Mouse (Mus musculus) lung, postnatal 0 days (tissue): Measurements from ENCODE around the gene Rho. TPM values are rescaled to one million over a fixed set of nuclear protein-coding genes. Genes with fewer than 3 reads are reported as not detected.

Source experiments
- ATAC-seq: fragments of 200-750 bp; cut with Nextera tagmentation; 2 replicates; pipeline ENCODE4 v1.8.0; 2017; ENCODE audit warnings: moderate library complexity
- DNase-seq: peaks from one replicate; pipeline ENCODE4 v3.0.0-alpha.2; 2016; ENCODE audit warnings: low spot score
- H3K27ac ChIP-seq: fragments of 300-500 bp; sonication (generic); 2 replicates; pipeline ENCODE4 v1.5.1; 2014; ENCODE audit warnings: antibody characterized with exemption, mild to moderate bottlenecking, low read length, mixed read lengths
- H3K27me3 ChIP-seq: fragments of 300-500 bp; sonication (generic); replicated peaks from 2 replicates; pipeline ENCODE4 v1.6.1; 2014; ENCODE audit warnings: low read length, mixed read lengths; ENCODE audit not compliant: insufficient read depth
- H3K36me3 ChIP-seq: fragments of 300-500 bp; sonication (generic); 2 replicates; pipeline ENCODE4 v1.6.1; 2014; ENCODE audit warnings: low read length, mixed read lengths; ENCODE audit not compliant: insufficient read depth
- H3K4me1 ChIP-seq: fragments of 300-500 bp; sonication (generic); 2 replicates; pipeline ENCODE4 v1.6.1; 2014; ENCODE audit warnings: antibody characterized with exemption, low read depth, low read length, mixed read lengths; ENCODE audit not compliant: insufficient read depth
- H3K4me2 ChIP-seq: fragments of 300-500 bp; sonication (generic); replicated peaks from 2 replicates; pipeline ENCODE4 v1.6.1; 2014; ENCODE audit warnings: low read depth, mild to moderate bottlenecking, low read length, moderate library complexity, mixed read lengths
- H3K4me3 ChIP-seq: fragments of 300-500 bp; sonication (generic); 2 replicates; pipeline ENCODE4 v1.5.1; 2014; ENCODE audit warnings: low read depth, low read length
- H3K9ac ChIP-seq: fragments of 300-500 bp; sonication (generic); replicated peaks from 2 replicates; pipeline ENCODE4 v1.6.1; 2014; ENCODE audit warnings: low read depth, mild to moderate bottlenecking
- H3K9me3 ChIP-seq: fragments of 300-500 bp; sonication (generic); 2 replicates; pipeline ENCODE4 v1.6.1; 2016; ENCODE audit warnings: low read length, mixed read lengths
- CTCF ChIP-seq: IDR thresholded peaks from 2 replicates; pipeline ENCODE4 v1.5.1; 2016; ENCODE audit warnings: antibody characterized with exemption, mild to moderate bottlenecking
- EP300 ChIP-seq: IDR thresholded peaks from 2 replicates; pipeline ENCODE4 v1.6.1; 2016; ENCODE audit warnings: antibody characterized with exemption, mild to moderate bottlenecking, control low read depth
- WGBS: fragments of 180-500 bp; shearing (Covaris S2); extraction: QIAGEN DNeasy Blood & Tissue Kit; methylation state at CpG from one replicate; pipeline ENCODE4 v1.1.7; 2014; 5-methylcytosine and 5-hydroxymethylcytosine counted together
- polyA plus RNA-seq: library from polyadenylated mRNA; unstranded; fragments of >200 nt; fragmentation: Nextera tagmentation; extraction: Ambion mirVana; gene quantifications from 2 replicates; pipeline ENCODE4 v1.2.1, GENCODE M21; 2015

Rho gene
- polyA plus RNA-seq, 1 experiment from 2014 or later: 0.04 TPM

DNA sequence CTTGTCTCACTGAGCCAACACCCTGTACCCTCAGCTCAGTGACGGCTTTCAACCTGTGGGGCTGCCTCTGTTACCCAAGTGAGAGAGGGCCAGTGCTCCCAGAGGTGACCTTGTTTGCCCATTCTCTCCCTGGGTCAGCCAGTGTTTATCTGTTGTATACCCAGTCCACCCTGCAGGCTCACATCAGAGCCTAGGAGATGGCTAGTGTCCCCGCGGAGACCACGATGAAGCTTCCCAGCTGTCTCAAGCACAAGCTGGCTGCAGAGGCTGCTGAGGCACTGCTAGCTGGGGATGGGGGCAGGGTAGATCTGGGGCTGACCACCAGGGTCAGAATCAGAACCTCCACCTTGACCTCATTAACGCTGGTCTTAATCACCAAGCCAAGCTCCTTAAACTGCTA is 1.5 kb upstream of the Rho start:
- H3K4me3 ChIP-seq: no peak overlapping the region
- peak; percentile 21; the same call in 1 of the 2 replicates for ATAC-seq
- H3K27ac ChIP-seq: no peak overlapping the region
- H3K9me3 ChIP-seq: no peaks in the 10 kb centered on the region
- H3K4me1 ChIP-seq: peaks cover 4% of the 10 kb centered on the region; the same call in 1 of the 2 replicates
- no peak overlapping the region for H3K4me2 ChIP-seq
- no peak for TF ChIP-seq EP300
- no peak for TF ChIP-seq CTCF
- H3K36me3 ChIP-seq: no peaks in the 10 kb centered on the region
- DNase-seq: peak; percentile 44
- no peaks in the 10 kb centered on the region for H3K27me3 ChIP-seq
- H3K9ac ChIP-seq: no peak overlapping the region
- 38% methylated on average over 5 of the region's 5 CpGs for WGBS

GRCm38 (mm10) chr6:115932391-115932790 is 843 bp downstream of the Rho start:
- peak; percentile 36 for DNase-seq
- H3K9ac ChIP-seq: no peak overlapping the region
- no peaks in the 10 kb centered on the region for H3K36me3 ChIP-seq
- H3K27me3 ChIP-seq: no peaks in the 10 kb centered on the region
- H3K4me2 ChIP-seq: no peak overlapping the region
- WGBS: 71% methylated on average over 3 of the region's 3 CpGs
- no peak overlapping the region for H3K27ac ChIP-seq
- TF ChIP-seq CTCF: no peak
- TF ChIP-seq EP300: no peak
- ATAC-seq: no peak
- H3K4me3 ChIP-seq: no peak overlapping the region
- H3K9me3 ChIP-seq: no peaks in the 10 kb centered on the region
- H3K4me1 ChIP-seq: no peaks in the 10 kb centered on the region

DNA sequence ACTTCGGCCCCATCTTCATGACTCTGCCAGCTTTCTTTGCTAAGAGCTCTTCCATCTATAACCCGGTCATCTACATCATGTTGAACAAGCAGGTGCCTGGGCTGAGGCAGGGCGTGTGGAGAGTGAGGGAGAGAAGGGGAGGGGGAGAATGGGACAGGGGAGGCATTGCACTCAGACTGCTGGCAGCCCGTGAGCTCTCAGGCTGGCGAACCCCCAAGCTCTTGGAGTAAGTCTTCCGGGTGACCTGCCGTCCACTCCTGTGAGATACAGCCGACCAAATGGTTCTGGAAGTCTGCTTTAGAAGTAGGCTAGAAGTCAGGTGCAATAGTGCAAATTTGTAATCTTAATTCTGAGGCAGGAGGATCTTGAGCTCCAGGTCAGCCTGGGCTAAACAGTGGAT is 4.0 kb downstream of the Rho start:
- 69% methylated on average over 8 of the region's 8 CpGs for WGBS
- no peaks in the 10 kb centered on the region for H3K4me1 ChIP-seq
- H3K9me3 ChIP-seq: no peaks in the 10 kb centered on the region
- DNase-seq (no peak), ATAC-seq (no peak)
- H3K36me3 ChIP-seq: no peaks in the 10 kb centered on the region
- no peak overlapping the region for H3K4me2 ChIP-seq
- no peak overlapping the region for H3K27ac ChIP-seq
- TF ChIP-seq EP300 (no peak), CTCF (no peak)
- no peak overlapping the region for H3K4me3 ChIP-seq
- H3K27me3 ChIP-seq: no peaks in the 10 kb centered on the region
- no peak overlapping the region for H3K9ac ChIP-seq

DNA sequence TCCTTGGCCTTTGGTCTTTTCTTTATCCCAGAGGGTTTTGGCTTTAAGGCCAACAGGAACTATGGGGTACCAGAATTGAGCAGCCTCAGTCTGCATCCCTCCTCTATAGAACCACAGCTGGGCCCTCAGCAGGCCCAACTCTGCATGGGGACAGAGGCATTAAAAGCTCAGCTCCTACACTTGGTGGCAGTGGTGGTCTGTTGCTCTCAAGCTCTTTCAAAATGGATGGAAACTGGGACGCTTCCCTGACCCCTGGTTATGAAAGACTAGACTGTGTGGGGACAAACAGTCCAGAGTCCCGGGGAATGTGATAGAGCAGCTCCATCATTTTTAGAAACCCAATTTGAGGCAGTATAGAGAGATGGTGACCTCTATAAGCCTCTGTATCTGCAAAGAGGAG is 6.5 kb downstream of the Rho start:
- Histone ChIP-seq H3K27ac (no peak overlapping the region), H3K9me3 (no peaks in the 10 kb centered on the region), H3K36me3 (no peaks in the 10 kb centered on the region), H3K4me3 (no peak overlapping the region), H3K4me1 (no peaks in the 10 kb centered on the region), H3K4me2 (no peak overlapping the region), H3K9ac (no peak overlapping the region), H3K27me3 (no peaks in the 10 kb centered on the region)
- WGBS: 77% methylated on average over 2 of the region's 2 CpGs
- DNase-seq (no peak), ATAC-seq (no peak)
- TF ChIP-seq EP300 (no peak), CTCF (no peak)

DNA sequence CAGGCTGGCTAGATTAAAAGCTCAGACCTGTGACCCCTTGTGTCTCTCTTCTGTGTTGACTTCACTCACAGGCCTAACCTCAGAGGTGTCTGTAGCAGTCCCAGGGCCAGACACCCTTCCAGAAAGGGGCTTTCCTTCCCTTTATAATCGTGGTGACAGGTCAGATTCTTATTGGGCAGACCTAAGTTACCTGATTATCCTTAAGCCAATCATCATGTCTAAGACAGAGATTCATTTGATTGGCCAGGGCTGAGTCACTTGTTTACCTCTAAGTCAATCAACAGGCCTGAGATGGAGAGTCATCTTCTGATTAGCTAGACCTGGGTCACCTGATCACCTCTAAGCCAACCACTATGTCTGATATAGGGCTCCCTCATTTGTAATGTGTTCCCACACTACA is 7.2 kb downstream of the Rho start:
- H3K27me3 ChIP-seq: no peaks in the 10 kb centered on the region
- H3K4me1 ChIP-seq: no peaks in the 10 kb centered on the region; the same call in 1 of the 2 replicates
- DNase-seq (no peak), ATAC-seq (no peak)
- H3K9me3 ChIP-seq: no peaks in the 10 kb centered on the region
- no peak overlapping the region for H3K9ac ChIP-seq
- no peak overlapping the region for H3K27ac ChIP-seq
- TF ChIP-seq CTCF (no peak), EP300 (no peak)
- H3K4me3 ChIP-seq: no peak overlapping the region
- no peak overlapping the region for H3K4me2 ChIP-seq
- WGBS: 69% methylated on average over 1 of the region's 1 CpGs
- no peaks in the 10 kb centered on the region for H3K36me3 ChIP-seq

- H3K4me1 ChIP-seq: no peaks in the 10 kb centered on the region; the same call in 1 of the 2 replicates
- H3K36me3 ChIP-seq: no peaks in the 10 kb centered on the region
- no peaks in the 10 kb centered on the region for H3K9me3 ChIP-seq
- H3K27ac ChIP-seq: no peak overlapping the region
- H3K27me3 ChIP-seq: no peaks in the 10 kb centered on the region
- no peak overlapping the region for H3K4me2 ChIP-seq
- DNase-seq: no peak
- H3K4me3 ChIP-seq: no peak overlapping the region
- WGBS: 56% methylated on average over 1 of the region's 1 CpGs
- no peak overlapping the region for H3K9ac ChIP-seq
- ATAC-seq: no peak
- TF ChIP-seq CTCF: no peak
- no peak for TF ChIP-seq EP300
Observed at GRCm38 (mm10) chr6:115940603-115941002, 9.1 kb downstream of the Rho start.

DNA sequence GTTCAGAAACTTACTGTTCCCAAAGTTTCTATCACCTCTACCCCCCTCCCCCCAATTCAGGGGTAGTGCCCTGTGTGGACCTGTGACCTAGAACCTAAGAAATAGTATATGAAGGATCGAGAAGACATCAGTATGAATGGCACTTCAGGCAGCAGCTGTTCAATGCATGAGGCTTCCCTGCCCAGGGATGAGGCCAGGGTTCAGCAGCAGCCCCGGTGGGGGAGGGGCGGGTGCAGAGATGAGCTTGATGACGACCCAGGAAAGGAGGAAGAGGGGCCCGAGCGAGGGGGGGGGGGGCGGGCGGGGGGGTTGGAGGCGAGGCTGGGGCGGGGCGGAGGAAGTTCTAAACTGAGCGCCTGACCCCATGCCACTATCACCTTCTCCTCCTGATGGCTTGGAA is 9.6 kb downstream of the Rho start:
- 0 out of 2 replicates have a peak overlapping the region, but pooled peaks have one; percentile 5 for H3K27ac ChIP-seq

More for the DNA sequence above, 9.6 kb downstream of the Rho start:
- TF ChIP-seq CTCF: no peak
- TF ChIP-seq EP300: no peak
- Histone ChIP-seq H3K4me3 (no peak overlapping the region), H3K4me1 (no peaks in the 10 kb centered on the region; the same call in 1 of the 2 replicates), H3K9me3 (no peaks in the 10 kb centered on the region), H3K9ac (no peak overlapping the region), H3K4me2 (no peak overlapping the region), H3K36me3 (no peaks in the 10 kb centered on the region), H3K27me3 (no peaks in the 10 kb centered on the region)
- no peak for DNase-seq
- 12% methylated on average over 4 of the region's 12 CpGs for WGBS
- peak; percentile 27; the same call in 1 of the 2 replicates for ATAC-seq
